Mouse (Mus musculus) heart, adult 9 months (tissue): ENCODE measurements around the gene Adam8.

ENCODE experiments used
- DNase-seq, 2 experiments: peaks; one replicate each; pipeline ENCODE4 v3.0.0; 2022; ENCODE audit warnings: low spot score in 2 of 2

Gene Adam8

DNA sequence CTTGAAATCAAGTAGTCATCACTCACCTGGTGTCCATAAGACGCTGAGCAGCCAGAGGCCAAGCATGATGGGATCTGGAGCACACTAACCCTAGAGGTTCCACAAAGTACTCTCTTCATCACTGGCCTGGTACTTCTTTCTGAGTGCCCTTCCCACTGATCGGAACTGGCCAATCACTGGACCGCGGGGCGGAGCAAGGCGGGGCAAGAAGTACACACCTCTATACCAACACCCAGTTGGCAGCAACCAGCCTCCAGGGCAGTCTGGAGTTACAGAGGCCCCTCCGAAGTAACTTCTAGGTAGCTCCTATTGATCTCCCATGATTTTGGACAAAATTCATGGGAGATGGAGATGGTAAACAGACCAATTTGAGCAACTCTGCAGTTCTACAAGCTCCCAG lies at the start of gene Adam8:
Gene Adam8 (minus strand): TSS at position 157 of the 400 bp plus-strand sequence.
- DNase-seq = no peak

DNA sequence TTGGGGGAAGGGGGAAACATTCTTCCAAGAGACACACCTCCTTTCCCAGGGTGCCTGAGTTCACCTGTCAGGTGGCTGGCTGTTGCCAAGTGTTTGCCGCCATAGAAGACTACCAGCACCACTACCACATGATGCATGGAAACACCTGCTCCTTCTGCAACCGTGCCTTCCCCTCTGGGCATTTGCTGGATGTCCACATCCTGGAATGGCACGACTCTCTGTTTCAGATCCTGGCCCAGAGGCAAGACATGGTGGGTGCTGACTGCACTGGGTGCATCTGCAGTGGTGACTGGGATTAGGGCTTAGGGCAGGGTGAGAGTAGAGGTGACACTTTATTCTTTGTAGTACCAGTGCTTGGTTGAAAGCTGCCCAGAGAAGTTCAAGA lies 44.8 kb upstream of the Adam8 start:
- no peak for DNase-seq

DNA sequence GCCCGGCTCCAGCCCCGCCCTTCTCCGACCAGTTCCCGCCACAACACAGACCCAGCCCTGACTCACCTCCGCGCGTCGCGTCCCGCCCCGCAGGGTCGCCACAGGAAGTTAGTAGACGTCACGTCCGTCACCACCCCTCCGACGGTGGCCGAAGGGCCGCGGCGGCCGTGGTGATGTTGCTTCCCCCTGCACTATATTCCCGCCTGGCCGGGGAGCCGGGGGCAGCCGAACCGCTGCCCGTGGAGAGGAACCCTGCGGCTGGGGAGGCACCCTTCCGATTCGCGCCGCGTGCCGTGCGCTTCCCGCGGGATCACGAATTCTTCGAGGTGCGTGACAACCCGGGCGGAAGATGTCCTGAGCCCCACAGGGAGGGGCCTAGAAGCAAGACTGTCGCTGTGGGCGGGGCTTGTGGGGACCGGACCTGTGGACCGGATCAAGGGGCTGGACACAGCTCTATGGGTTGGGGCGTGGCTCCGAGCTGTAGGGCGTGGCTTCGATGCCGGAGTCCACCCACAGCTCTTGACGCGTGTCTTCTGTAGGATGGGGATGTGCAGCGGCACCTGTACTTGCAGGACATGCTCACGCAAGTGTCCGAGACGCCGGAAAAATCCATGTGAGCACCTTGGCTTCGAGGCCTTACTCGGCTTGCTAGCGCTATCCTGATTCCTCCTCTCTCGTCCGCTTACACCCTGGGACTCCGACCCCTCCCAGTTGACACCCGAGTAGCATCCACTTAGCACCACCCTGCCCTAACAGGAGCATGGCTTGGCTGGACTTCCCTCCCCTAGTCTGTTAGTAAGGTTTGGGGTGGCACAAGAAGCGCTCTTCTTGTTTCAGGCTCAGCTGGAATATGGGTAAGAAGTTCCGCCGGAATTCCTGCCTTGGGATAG lies 44.2 kb upstream of the Adam8 start, which contains the start of the genes Zfp511 and Tubgcp2:
Gene Zfp511 (plus strand): TSS at position 111 of the 890 bp plus-strand sequence.
Gene Tubgcp2 (minus strand): TSS at position 389 of the 890 bp plus-strand sequence.
- DNase-seq = peak; percentile 94 to 95

DNA sequence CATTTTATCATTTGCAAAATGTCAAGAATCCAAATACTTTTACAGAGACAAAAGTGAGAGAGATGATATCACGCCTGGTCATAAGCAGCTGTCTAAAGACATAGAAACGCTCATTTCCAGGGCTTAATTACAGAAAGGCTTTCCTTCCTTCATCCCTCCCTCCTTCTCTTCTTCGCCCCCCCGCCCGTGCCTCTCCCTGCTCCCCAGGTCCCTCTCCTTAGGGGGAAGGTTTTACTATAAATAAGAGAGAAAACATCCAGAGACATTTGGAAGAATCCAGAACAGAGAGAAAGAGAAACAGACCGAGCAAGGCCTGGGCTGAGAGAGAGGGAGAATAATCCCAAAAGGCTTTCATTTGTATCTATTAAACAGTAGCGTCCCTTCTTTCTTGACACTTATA lies 43.1 kb upstream of the Adam8 start:
- no peak for DNase-seq

DNA sequence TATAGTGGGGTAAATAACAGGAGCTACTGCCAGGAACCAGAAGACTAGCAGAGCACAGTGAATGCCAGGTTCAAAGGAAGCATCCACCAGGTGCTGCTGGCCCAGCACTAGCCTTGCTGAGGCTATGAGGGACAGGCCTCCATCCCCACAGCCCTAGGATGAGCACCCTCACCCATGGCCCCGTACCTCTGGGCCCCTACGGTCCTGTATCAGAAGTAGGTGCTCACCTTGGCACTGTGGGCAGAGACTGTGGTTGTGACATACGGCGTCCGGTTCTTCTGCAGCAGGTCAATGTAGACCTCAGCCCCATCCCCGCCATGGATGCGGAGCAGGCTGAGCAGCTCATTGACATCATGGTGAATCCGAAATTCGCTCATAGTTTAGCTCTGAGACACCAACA lies 41.0 kb upstream of the Adam8 start:
- no peak for DNase-seq

DNA sequence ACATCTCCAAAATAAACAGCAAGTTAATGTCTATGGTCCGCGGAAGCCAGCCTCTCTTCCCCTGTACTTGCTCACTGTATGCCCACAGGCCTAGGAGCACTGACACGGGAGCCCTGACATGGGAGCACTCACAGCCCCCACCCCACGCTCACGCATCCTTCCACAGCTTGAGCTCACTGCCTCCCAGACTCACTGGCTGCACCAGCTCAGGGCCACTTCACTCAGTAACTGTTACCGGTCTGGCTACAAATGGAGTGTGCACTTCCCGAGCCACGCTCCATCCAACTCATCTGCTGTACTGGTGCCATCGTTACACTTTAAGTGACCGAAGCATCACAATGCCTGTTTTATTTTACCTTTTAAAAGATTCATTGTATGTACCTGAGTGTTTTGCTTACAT lies 40.0 kb upstream of the Adam8 start:
- no peak for DNase-seq

DNA sequence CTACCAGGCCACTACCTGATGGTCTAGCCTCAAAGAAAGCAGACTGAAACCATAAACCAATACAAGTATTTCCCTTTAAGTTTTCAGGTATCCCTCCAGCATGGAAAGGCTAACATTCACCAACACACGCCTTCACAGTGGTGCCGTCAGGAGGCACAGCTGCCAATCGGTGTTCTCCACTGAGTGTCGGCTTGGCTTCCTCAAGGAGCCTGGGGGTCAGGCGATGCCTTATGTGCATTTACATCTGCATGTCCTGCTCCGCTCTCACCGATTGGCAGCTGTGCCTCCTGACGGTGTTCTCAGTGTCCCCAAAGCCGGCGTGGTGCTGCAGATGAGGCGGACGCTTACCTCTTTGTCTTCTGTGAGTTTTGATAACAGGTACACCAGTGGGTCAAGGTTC lies 39.4 kb upstream of the Adam8 start:
- DNase-seq = no peak

DNA sequence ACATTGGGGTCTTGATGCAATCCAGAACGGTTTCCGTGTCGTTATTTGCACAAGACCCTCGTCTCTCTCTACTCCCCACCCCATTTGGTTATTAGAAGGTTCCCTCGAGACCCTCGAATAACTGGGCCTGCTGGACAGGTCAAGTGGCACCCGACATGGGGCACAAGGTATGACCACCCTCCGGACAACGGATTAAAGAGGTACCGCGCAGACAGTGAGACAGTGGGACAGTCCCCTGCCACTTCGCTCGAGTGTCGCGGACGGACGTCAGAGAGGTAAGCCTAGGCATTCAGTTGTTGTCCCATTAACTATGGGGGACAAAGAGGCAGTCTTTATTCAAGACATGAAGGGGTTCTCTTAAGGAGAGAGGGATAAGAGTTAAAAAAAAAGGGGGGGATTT lies 19.0 kb upstream of the Adam8 start:
- no peak for DNase-seq

DNA sequence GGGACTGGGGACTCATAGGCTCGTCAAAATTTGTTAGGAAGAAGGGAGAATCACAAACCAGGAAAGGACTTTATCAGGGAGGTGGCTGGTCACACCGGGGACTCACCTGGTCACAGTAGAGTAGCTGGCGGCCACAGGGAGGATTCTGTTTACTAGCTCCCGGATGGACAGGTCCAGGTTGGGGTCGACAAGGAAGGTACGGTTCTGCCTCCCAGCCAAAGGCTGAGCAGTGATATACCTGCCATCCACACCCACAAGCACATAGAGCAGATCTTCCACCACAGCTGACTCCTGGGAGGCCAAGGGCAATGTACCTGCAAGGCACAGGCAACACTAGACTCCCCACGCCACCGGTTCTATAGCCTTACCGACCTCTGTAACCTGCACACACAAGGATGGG lies 15.4 kb upstream of the Adam8 start:
- DNase-seq = no peak

DNA sequence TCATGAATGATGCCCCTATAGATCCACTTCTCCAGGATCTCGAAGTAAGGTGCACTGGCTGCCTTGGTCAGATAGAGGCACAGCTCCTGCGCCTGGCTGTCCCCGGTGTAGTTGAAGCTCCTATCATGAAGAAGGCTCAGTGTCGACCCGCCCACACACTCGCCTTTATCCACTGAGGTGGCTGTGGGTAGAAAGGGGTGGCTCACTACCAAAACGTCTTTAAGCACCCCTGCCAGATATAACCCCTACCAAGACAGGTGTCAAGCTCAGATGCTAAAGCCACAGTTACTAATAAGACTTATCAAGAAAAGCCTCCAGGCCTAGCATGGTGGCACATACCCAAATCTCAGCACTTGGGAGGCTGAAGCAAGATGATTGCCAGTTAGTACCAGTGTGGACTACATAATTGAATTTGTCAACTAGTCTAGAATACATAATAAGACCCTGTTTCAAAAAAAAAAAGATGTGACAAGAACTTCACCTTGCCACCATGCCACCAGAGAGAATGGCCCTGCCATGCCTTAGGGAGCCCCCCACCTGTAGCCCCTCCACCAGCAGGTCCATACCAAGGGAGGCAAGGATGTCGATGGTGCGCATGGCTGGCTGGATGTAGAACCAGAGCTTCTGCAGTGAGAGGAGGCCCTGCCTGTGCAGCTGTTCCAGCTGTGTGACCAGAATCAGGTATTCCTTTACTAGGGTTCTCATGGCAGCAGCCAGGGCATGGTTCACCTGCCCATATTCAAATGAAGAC lies 14.7 kb upstream of the Adam8 start:
- no peak for DNase-seq

DNA sequence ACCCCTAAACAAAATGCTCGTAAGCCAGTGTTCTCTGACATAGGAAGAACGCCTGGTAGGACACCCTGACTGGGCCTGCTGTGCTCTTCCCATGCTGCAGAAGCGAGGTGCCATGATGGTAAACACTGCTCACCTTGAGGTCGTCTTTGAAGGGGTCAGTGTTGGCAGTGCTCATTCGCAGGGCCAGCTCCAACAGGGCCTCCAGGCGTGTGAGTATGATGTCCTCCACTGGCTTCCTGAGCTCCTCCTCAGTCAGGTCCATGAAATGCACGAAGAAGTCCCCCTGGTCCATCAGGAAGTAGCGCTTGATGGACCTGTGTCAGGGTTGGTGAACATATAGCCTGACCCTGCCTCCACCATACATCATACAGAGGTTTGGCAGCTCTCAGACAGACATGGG lies 12.3 kb upstream of the Adam8 start:
- DNase-seq = no peak

DNA sequence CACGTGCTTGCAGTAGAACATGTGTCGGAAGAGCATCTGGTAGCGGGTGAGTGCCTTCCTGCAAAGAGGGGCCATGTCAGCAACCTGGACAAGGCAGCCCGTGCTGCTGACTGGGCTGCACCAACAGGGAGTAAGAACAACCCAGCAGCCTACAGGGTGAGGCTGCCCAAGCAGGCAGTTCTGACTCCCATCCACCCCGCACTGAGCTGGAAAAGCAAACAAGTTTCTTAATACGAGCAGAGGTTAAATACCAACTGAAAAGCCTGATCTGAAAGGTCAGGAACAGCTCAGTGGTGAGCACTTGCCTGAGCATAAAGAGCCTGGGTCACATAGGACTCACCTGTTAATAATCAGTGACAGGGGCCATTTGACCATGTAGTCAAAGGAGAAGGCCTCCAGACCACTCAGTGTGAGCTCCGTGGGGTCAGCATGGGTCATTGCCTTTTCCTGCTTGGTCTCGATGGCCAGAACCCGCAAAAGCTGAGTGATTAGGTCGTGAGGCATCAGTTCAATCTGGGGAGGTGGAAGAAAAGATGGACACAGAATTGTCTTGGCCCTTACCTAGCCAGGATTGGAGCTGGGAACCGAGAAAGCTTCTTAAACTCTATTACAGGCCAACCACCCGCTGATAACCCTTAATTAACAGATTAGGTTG lies 8.9 kb upstream of the Adam8 start:
- no peak for DNase-seq

DNA sequence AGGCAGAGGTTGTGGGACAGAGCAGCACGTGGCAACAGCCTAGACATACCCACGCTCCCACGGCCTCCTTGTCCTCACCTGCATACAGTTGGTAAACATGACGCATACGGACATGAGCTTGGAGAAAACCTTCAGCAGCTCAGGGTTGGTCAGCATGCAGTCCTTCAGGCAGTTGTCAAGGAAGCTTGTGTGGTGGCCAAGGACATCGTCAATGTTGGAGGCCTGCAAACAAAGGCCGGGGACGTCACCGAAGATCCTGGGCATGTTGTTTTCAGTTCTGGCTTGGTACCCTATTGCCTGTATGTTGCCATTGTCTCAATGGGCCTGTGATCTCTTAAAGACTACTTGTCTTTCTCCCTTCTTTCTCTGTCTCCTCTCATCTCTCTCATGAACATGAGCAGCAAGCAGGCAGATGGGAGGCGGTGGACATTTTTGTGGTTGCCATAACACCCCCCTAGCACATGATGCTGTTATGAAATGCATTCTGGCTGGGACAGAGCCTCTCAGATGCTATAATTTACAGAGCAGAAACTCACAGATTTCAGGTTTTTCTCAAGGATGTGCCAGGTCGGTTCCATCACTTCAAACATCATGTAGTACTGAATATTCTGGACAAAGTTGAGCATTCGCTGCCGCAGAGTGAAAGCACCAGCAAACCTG lies 6.5 kb upstream of the Adam8 start:
- DNase-seq = no peak

DNA sequence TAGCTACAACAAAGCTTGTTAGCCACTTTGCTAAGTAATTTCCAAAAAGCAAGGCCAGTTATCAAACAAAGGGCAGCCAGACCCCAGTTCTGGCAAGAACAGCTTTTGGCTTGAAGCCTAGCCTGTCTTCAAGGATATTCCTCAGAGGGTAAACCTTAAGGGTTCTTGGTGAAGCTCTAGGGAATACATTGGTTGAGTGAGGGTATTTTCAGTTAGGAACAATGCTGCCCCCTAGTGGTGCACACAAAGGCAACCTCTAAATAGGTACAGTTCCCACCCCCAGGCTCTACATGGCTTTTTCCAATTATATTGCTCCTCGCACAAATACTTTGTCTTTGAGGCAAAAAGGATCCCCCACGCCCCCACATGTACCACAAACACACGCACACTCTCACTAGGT lies 2.3 kb upstream of the Adam8 start:
- DNase-seq = peak; percentile 35 to 47

DNA sequence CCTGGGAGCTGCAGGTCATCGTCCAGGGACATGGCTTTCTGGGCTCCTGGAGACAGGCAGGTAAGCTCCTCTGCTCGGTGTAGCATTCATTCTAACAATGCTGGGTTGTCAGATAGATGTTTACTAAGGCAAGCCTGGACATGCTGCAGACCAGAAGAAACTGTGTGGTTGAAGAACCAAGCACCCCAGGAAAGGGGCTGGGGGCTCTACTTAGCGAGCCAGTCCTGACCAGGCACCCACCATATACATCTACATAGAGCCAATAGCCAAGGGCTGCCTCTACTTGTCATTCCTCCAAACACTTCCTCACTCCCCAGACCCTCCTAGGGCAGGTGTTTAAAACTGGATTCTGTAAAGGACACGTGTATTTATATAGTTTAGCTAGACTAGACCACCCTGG lies 1.8 kb upstream of the Adam8 start:
- DNase-seq = no peak

DNA sequence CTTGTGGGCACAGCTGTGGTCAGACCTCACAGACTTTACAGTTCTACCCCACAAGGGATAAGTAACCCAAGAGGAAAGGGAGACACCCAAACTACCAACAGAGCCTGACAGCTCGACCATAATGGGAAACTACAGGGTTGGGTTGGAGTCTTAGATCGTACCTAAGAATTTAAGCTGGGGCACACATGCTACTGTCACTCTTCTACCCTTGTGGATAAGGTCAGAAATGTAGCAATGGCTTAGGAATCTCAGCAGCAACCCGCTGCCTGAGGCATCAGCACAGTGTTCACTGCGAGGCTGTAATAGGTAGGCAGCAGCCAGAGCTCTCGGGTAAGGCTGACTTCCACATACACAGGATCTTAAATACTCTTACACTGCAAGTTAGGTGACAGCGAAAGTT lies 1.2 kb upstream of the Adam8 start:
- DNase-seq = no peak

DNA sequence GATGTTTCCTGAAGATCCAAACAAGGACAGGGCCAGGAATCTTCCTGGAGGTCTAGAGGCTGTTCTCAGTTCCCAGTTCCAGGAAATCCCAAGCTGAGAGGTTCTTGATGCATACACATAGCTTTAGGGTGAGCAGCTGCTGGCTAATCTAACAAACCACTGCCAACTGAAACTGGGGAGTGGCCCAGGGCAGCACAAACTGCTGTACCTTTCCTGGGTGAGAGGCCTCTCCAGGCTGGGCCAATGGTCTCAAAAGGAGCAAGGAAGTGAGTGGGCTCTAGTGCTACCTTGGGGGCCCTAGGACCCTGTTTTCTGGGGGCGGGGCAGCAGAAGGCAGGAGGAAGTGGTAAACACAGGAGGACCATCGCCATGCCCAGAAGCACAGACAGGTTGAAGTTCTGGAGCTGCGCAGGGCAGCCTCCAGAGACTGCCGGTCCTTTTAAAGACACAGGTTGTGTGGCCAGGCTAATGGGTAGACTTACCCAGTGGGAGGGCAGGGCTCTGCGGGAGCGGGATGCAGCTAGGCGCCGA lies 1.4 kb downstream of the Adam8 start:
- DNase-seq = no peak

DNA sequence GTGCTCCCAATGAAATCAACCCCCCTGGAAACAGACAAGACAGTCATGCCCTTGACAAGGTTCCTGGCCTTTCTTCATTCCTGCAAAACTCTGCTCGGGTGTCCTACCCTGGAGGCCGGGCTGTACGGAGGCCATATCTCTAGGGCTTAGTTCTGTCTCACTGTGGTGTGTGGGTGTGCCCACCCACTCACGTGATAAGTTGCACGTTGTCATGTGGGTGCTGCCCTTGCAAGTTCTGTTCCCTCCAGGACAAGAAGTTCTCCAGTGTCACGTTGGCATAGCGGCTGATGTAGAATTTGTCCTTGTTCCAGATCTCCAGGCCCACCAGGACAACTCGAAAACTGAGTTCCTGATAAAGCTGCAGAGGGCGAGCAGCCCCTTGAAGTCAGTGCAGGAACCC lies 4.1 kb downstream of the Adam8 start:
- no peak for DNase-seq

DNA sequence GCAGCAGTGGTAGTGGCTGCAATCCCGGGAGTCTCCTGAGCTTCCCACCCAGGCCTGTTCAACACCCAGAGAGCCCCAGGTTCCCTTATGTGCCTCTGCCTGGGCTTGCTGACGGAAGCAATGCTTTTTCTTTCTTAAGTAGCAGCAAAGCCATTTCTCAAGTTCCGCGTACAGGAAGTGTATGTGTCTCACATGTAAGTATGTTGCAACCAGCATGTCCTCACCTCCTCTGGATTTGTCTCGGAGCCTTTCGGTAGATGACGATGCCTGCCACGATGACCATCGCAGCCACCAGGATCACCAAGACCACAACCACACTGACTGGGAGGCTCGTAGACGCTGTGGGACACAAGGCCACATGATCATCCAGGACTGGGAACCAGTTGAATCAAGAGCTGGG lies 7.9 kb downstream of the Adam8 start:
- no peak for DNase-seq

DNA sequence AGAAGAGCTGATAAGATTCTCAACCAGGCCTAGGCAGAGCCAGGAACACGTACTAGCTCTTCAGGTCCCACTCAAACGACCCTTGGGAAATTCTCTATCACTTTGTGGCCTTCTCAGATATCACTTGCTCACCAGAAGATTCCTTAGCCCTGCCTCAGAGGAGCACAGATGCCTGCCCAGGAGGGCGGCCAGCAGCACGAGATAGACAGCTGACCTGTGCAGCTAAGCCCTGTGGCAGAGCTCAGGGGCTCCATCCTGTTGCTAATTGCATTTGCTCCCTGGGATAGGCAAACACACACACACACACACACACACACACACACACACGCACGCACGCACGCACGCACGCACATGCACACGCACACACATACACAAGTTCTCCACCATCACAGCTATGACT lies 10.3 kb downstream of the Adam8 start:
- no peak for DNase-seq

DNA sequence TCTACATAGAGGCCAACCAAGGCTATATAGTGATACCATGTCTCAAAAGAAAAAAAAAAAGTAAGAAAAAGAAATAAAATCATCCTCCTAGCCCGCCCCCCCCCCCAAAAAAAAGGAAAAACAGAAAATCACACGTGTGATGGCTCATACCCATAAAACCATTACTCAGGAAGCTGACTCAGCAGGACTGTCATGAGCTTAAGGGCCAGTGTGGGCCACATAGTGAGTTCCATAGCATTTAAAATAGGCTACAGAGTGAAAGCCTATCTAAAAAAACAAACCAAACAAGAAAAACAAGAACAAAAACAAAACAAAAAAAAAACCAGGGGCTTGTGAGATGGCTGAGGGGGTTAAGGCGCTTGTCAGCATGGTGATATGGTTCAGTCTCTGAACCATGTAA lies 11.6 kb downstream of the Adam8 start:
- no peak for DNase-seq
